Mouse (Mus musculus): ENCODE measurements around the gene St6galnac3. TPM values are rescaled to one million over a fixed set of nuclear protein-coding genes. Genes with fewer than 3 reads are reported as not detected.

Gene St6galnac3
- polyA plus RNA-seq, 2 experiments = 20.7 to 36.0 TPM

DNA sequence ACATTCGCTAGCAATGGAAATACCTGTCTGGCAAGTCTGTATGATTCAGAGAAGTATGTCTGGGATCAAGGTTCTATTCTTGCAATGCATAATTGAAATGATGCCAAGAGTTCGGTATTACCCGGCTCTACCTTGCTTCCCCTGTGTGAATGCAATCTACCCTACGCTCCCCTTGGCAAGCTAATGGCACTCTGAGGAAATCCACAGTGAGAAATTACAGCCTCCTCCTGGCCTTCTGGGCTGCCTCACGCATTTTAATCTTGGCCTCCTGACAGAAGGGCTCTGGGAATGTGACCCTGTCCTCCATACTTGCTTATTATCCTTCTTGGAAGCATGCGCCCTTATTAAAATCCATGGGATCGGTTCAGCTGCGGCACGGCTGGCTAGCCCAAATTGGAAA, 235.3 kb downstream of the St6galnac3 start:
- no peaks in the 10 kb centered on the region for H3K36me3 ChIP-seq (ENCODE audit: control insufficient read depth, insufficient read depth, low read length)
- TF ChIP-seq POLR2A (IDR thresholded peaks at IDR 0.05; ENCODE audit: borderline replicate concordance, extremely low read depth, insufficient read depth, insufficient read length) = no peak
- no peak overlapping the region for H3K27ac ChIP-seq (replicated peaks; ENCODE audit: low read depth, low read length)
- ATAC-seq (ENCODE audit: low FRiP score, low read depth) (no peak), DNase-seq (ENCODE audit: low spot score) (no peak)
- no peaks in the 10 kb centered on the region for H3K27me3 ChIP-seq (ENCODE audit: control insufficient read depth, insufficient read depth, low read length)
- H3K4me3 ChIP-seq (replicated peaks; ENCODE audit: low read length) = no peak overlapping the region
- H3K9me3 ChIP-seq (ENCODE audit: control insufficient read depth, low read length) = no peaks in the 10 kb centered on the region
- H3K9ac ChIP-seq (ENCODE audit: low read depth, low read length, severe bottlenecking) = no peak overlapping the region
- no peaks in the 10 kb centered on the region for H3K4me1 ChIP-seq (ENCODE audit: control insufficient read depth, insufficient read depth, low read length)
- 73% methylated on average over 9 of the region's 9 CpGs for WGBS
- no peak overlapping the region for H3K4me2 ChIP-seq (replicated peaks; ENCODE audit: low read depth, low read length, severe bottlenecking)

DNA sequence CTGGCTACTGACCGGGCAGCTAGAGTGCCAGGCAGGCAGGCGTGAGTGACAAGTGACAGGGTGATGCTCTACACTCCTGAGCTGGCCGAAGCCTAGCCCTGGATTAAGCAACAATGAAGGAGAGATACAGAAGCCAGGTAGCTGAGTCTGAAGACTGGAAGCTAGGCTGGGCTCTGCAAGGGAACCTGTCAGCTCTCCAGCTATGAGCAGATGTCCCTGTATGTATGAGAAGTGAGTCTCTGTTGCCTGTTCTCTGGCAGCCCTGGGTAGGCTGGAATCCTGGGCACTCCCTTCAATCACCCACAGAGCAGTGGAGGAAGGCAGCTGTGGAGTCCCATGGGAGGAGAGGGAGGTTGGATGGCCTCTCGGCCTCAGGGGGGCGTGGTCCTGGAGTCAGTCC, 236.0 kb downstream of the St6galnac3 start:
- ATAC-seq (ENCODE audit: low FRiP score, low read depth) = no peak
- H3K9me3 ChIP-seq (ENCODE audit: control insufficient read depth, low read length) = no peaks in the 10 kb centered on the region
- H3K4me3 ChIP-seq (replicated peaks; ENCODE audit: low read length) = no peak overlapping the region
- no peaks in the 10 kb centered on the region for H3K27me3 ChIP-seq (ENCODE audit: control insufficient read depth, insufficient read depth, low read length)
- no peak for TF ChIP-seq POLR2A (IDR thresholded peaks at IDR 0.05; ENCODE audit: borderline replicate concordance, extremely low read depth, insufficient read depth, insufficient read length)
- H3K4me2 ChIP-seq (replicated peaks; ENCODE audit: low read depth, low read length, severe bottlenecking) = no peak overlapping the region
- H3K9ac ChIP-seq (ENCODE audit: low read depth, low read length, severe bottlenecking) = no peak overlapping the region
- DNase-seq (ENCODE audit: low spot score) = no peak
- no peaks in the 10 kb centered on the region for H3K4me1 ChIP-seq (ENCODE audit: control insufficient read depth, insufficient read depth, low read length)
- WGBS = 75% methylated on average over 5 of the region's 5 CpGs
- H3K36me3 ChIP-seq (ENCODE audit: control insufficient read depth, insufficient read depth, low read length) = no peaks in the 10 kb centered on the region
- no peak overlapping the region for H3K27ac ChIP-seq (replicated peaks; ENCODE audit: low read depth, low read length)

DNA sequence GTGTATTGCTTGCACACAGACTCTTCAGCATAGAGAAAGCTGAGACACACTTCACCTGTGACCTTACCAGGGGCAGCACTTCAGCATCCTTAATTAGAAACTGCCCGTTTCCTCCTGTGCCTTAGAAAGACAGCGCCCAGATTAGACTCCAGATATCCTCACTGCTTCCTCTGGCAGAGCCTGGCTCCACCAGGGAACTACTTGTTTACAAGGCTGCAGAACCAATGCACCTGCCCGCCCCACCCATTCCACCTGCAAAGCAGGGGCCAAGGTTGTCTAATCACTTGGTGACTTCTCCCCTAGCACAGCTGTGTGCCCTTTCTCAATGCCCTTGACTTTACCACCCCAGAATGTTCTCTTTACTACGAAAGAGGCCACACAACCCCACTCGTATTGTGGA, 239.8 kb downstream of the St6galnac3 start:
- Histone ChIP-seq H3K9ac (ENCODE audit: low read depth, low read length, severe bottlenecking) (no peak overlapping the region), H3K27me3 (ENCODE audit: control insufficient read depth, insufficient read depth, low read length) (no peaks in the 10 kb centered on the region), H3K36me3 (ENCODE audit: control insufficient read depth, insufficient read depth, low read length) (no peaks in the 10 kb centered on the region), H3K4me1 (ENCODE audit: control insufficient read depth, insufficient read depth, low read length) (no peaks in the 10 kb centered on the region), H3K27ac (replicated peaks; ENCODE audit: low read depth, low read length) (no peak overlapping the region), H3K9me3 (ENCODE audit: control insufficient read depth, low read length) (no peaks in the 10 kb centered on the region), H3K4me3 (replicated peaks; ENCODE audit: low read length) (no peak overlapping the region), H3K4me2 (replicated peaks; ENCODE audit: low read depth, low read length, severe bottlenecking) (no peak overlapping the region)
- no peak for ATAC-seq (ENCODE audit: low FRiP score, low read depth)
- no peak for DNase-seq (ENCODE audit: low spot score)
- 80% methylated on average over 5 of the region's 5 CpGs for WGBS
- TF ChIP-seq POLR2A (IDR thresholded peaks at IDR 0.05; ENCODE audit: borderline replicate concordance, extremely low read depth, insufficient read depth, insufficient read length) = no peak

DNA sequence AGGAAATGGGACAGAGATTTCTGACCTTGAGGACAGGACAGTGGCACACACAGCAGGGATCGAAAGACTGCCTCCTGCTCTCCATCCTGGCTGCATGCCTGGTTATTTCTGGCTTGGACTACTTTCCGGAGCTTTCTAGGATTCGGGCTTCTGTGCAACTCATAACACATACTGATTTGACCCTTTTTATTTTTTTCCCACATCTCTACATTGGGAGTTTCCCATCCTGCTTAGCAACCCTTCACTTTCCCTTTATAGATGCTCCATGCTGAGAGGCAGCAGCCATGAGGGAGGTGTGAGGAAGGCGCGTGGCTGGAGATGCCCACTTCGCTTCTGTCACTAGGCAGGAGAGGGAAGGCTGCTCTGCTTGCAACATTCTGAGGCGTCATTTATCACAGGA, 240.3 kb downstream of the St6galnac3 start:
- Histone ChIP-seq H3K27ac (replicated peaks; ENCODE audit: low read depth, low read length) (no peak overlapping the region), H3K9me3 (ENCODE audit: control insufficient read depth, low read length) (no peaks in the 10 kb centered on the region), H3K4me3 (replicated peaks; ENCODE audit: low read length) (no peak overlapping the region), H3K36me3 (ENCODE audit: control insufficient read depth, insufficient read depth, low read length) (no peaks in the 10 kb centered on the region), H3K4me2 (replicated peaks; ENCODE audit: low read depth, low read length, severe bottlenecking) (no peak overlapping the region), H3K9ac (ENCODE audit: low read depth, low read length, severe bottlenecking) (no peak overlapping the region), H3K4me1 (ENCODE audit: control insufficient read depth, insufficient read depth, low read length) (no peaks in the 10 kb centered on the region), H3K27me3 (ENCODE audit: control insufficient read depth, insufficient read depth, low read length) (no peaks in the 10 kb centered on the region)
- 78% methylated on average over 7 of the region's 7 CpGs for WGBS
- no peak for DNase-seq (ENCODE audit: low spot score)
- no peak for ATAC-seq (ENCODE audit: low FRiP score, low read depth)
- no peak for TF ChIP-seq POLR2A (IDR thresholded peaks at IDR 0.05; ENCODE audit: borderline replicate concordance, extremely low read depth, insufficient read depth, insufficient read length)

DNA sequence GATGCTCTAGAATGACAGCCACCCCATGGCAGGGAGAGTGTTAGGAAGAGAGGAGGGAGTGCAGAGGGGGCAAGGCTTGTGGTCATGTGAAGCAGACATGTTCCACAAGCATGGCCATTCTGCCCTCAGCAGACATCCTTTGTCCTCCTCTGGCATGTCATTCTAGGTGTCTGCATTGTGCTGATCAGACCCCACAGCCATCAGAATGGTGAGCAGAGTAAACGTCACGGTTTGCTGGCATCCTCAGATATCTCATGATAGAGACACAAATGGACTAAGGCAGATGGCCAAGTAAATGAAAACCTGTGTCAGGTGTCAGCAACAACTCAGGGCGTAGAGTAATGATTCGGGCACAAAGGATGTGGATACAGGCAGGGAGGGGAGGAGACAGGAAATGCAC, 241.3 kb downstream of the St6galnac3 start:
- H3K27me3 ChIP-seq (ENCODE audit: control insufficient read depth, insufficient read depth, low read length) = no peaks in the 10 kb centered on the region
- H3K36me3 ChIP-seq (ENCODE audit: control insufficient read depth, insufficient read depth, low read length) = no peaks in the 10 kb centered on the region
- no peaks in the 10 kb centered on the region for H3K4me1 ChIP-seq (ENCODE audit: control insufficient read depth, insufficient read depth, low read length)
- H3K9ac ChIP-seq (ENCODE audit: low read depth, low read length, severe bottlenecking) = no peak overlapping the region
- no peak for DNase-seq (ENCODE audit: low spot score)
- H3K4me2 ChIP-seq (replicated peaks; ENCODE audit: low read depth, low read length, severe bottlenecking) = no peak overlapping the region
- no peak for ATAC-seq (ENCODE audit: low FRiP score, low read depth)
- H3K27ac ChIP-seq (replicated peaks; ENCODE audit: low read depth, low read length) = no peak overlapping the region
- no peak for TF ChIP-seq POLR2A (IDR thresholded peaks at IDR 0.05; ENCODE audit: borderline replicate concordance, extremely low read depth, insufficient read depth, insufficient read length)
- H3K4me3 ChIP-seq (replicated peaks; ENCODE audit: low read length) = no peak overlapping the region
- WGBS = 89% methylated on average over 4 of the region's 4 CpGs
- no peaks in the 10 kb centered on the region for H3K9me3 ChIP-seq (ENCODE audit: control insufficient read depth, low read length)

DNA sequence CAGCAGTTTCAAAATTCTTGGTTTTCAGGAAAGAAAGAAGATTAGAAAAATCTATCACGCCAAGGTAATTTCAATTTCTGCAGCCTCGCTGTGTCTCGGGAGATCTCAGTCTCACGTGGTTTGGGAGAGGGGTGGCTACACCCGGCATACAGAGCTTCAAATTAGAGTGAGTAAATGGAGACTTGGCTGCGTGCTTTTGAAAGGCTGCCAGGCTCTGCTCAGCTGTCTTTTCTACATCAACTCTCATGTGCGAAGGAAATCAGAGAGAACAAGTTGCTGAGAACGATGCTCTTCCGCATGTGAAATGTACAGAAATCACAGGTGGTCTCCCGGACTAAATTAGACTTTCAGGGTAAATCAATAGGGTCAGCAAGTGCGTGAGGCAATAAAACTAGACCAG, 242.9 kb downstream of the St6galnac3 start:
- Histone ChIP-seq H3K4me1 (ENCODE audit: control insufficient read depth, insufficient read depth, low read length) (no peaks in the 10 kb centered on the region), H3K36me3 (ENCODE audit: control insufficient read depth, insufficient read depth, low read length) (no peaks in the 10 kb centered on the region), H3K27me3 (ENCODE audit: control insufficient read depth, insufficient read depth, low read length) (no peaks in the 10 kb centered on the region), H3K9me3 (ENCODE audit: control insufficient read depth, low read length) (no peaks in the 10 kb centered on the region), H3K9ac (ENCODE audit: low read depth, low read length, severe bottlenecking) (no peak overlapping the region), H3K4me2 (replicated peaks; ENCODE audit: low read depth, low read length, severe bottlenecking) (no peak overlapping the region), H3K4me3 (replicated peaks; ENCODE audit: low read length) (no peak overlapping the region), H3K27ac (replicated peaks; ENCODE audit: low read depth, low read length) (no peak overlapping the region)
- ATAC-seq (ENCODE audit: low FRiP score, low read depth) = no peak; the same call in 1 of the 2 replicates
- peak; percentile 44 for DNase-seq (ENCODE audit: low spot score)
- WGBS = 62% methylated on average over 11 of the region's 11 CpGs
- TF ChIP-seq POLR2A (IDR thresholded peaks at IDR 0.05; ENCODE audit: borderline replicate concordance, extremely low read depth, insufficient read depth, insufficient read length) = no peak

Data from limb, embryonic 14.5 days (tissue).